Mouse (Mus musculus) MEL (cell line): ENCODE measurements around the gene 9430097D07Rik. TPM values are rescaled to one million over a fixed set of nuclear protein-coding genes. Genes with fewer than 3 reads are reported as not detected.

Experiments
- DNase-seq: peaks from one replicate; pipeline ENCODE4 v3.0.0; 2011; ENCODE audit warnings: low read depth, low spot score
- H3K27ac ChIP-seq: 2 replicates; pipeline ENCODE4 v1.5.1; 2012; ENCODE audit warnings: low read depth, mild to moderate bottlenecking, control low read depth, low read length, moderate library complexity; ENCODE audit not compliant: control insufficient read depth
- H3K27me3 ChIP-seq, 2 experiments: fragments of 150-350 bp in 1 of 2; sonication (generic) in 1 of 2; 2 replicates each; pipeline ENCODE4 v1.6.1; 2012; ENCODE audit warnings: low read length in 2 of 2, mild to moderate bottlenecking in 2 of 2, improper control_type of control experiment in 1 of 2, moderate library complexity in 1 of 2; ENCODE audit not compliant: insufficient read depth in 2 of 2, control insufficient read depth in 1 of 2
- H3K36me3 ChIP-seq, 2 experiments: 2 replicates each; pipeline ENCODE4 v1.6.1; 2012 to 2014; ENCODE audit warnings: low read length in 2 of 2, improper control_type of control experiment in 1 of 2, inconsistent platforms in 1 of 2, mild to moderate bottlenecking in 1 of 2; ENCODE audit not compliant: insufficient read depth in 2 of 2, control insufficient read depth in 1 of 2
- H3K4me1 ChIP-seq, 2 experiments: fragments of 150-350 bp in 1 of 2; sonication (generic) in 1 of 2; 2 replicates each; pipeline ENCODE4 v1.6.1; 2012; ENCODE audit warnings: low read length in 2 of 2, improper control_type of control experiment in 1 of 2, mild to moderate bottlenecking in 1 of 2; ENCODE audit not compliant: insufficient read depth in 2 of 2, control insufficient read depth in 1 of 2
- H3K4me3 ChIP-seq, 2 experiments: fragments of 150-350 bp in 1 of 2; sonication (generic) in 1 of 2; 2 replicates each; pipeline ENCODE4 v1.5.1; 2012; ENCODE audit warnings: low read depth in 2 of 2, low read length in 2 of 2, mild to moderate bottlenecking in 2 of 2, moderate library complexity in 2 of 2, control low read depth in 1 of 2, improper control_type of control experiment in 1 of 2; ENCODE audit not compliant: control insufficient read depth in 1 of 2, insufficient read depth in 1 of 2
- H3K79me2 ChIP-seq: 2 replicates; pipeline ENCODE4 v1.6.1; 2012; ENCODE audit warnings: mild to moderate bottlenecking, low read length, moderate library complexity; ENCODE audit not compliant: control insufficient read depth, poor library complexity, insufficient read depth
- H3K9ac ChIP-seq: 2 replicates; pipeline ENCODE4 v1.6.1; 2012; ENCODE audit warnings: low read depth, mild to moderate bottlenecking, control low read depth, low read length, moderate library complexity; ENCODE audit not compliant: control insufficient read depth, poor library complexity, severe bottlenecking
- H3K9me3 ChIP-seq: fragments of 150-350 bp; sonication (generic); replicated peaks from 2 replicates; pipeline ENCODE4 v1.6.1; 2012; ENCODE audit warnings: mild to moderate bottlenecking, low read length, improper control_type of control experiment, moderate library complexity; ENCODE audit not compliant: insufficient read depth
- CHD1 ChIP-seq: IDR thresholded peaks from 2 replicates; pipeline ENCODE4 v1.6.1; 2012; ENCODE audit warnings: low read depth, mild to moderate bottlenecking, inconsistent platforms, low read length, improper control_type of control experiment
- CHD2 ChIP-seq: IDR thresholded peaks from 2 replicates; pipeline ENCODE4 v1.6.1; 2011; ENCODE audit warnings: low read length, improper control_type of control experiment
- CTCF ChIP-seq, 3 experiments: IDR thresholded peaks in 2 of 3; conservative IDR thresholded peaks in 1 of 3; 2 replicates each; pipeline ENCODE4 v1.5.1; 2011 to 2012; ENCODE audit warnings: low read length in 3 of 3, low read depth in 2 of 3, mild to moderate bottlenecking in 2 of 3, improper control_type of control experiment in 1 of 3, inconsistent platforms in 1 of 3, mixed read lengths in 1 of 3, moderate library complexity in 1 of 3; ENCODE audit not compliant: control insufficient read depth in 1 of 3, insufficient read depth in 1 of 3, poor library complexity in 1 of 3, severe bottlenecking in 1 of 3
- E2F4 ChIP-seq: IDR thresholded peaks from 2 replicates; pipeline ENCODE4 v1.6.1; 2011; ENCODE audit warnings: low read depth, low read length, improper control_type of control experiment, borderline replicate concordance
- GATA1 ChIP-seq: IDR thresholded peaks from 2 replicates; pipeline ENCODE4 v1.6.1; 2011; ENCODE audit warnings: low read depth, low read length, improper control_type of control experiment
- HCFC1 ChIP-seq: IDR thresholded peaks from 2 replicates; pipeline ENCODE4 v1.6.1; 2012; ENCODE audit warnings: low read depth, mild to moderate bottlenecking, inconsistent platforms, low read length, improper control_type of control experiment, moderate library complexity
- JUND ChIP-seq: IDR thresholded peaks from 2 replicates; pipeline ENCODE4 v1.6.1; 2011; ENCODE audit warnings: low read depth, mild to moderate bottlenecking, improper control_type of control experiment, low read length
- KAT2A ChIP-seq: conservative IDR thresholded peaks from 2 replicates; pipeline ENCODE4 v1.6.1; 2012; ENCODE audit warnings: low read depth, low read length, improper control_type of control experiment, inconsistent platforms
- MAX ChIP-seq: IDR thresholded peaks from 2 replicates; pipeline ENCODE4 v1.6.1; 2011; ENCODE audit warnings: low read length, improper control_type of control experiment
- MAZ ChIP-seq: IDR thresholded peaks from 2 replicates; pipeline ENCODE4 v1.6.1; 2012; ENCODE audit warnings: low read depth, mild to moderate bottlenecking, inconsistent platforms, low read length, improper control_type of control experiment
- MYB ChIP-seq: IDR thresholded peaks from 2 replicates; pipeline ENCODE4 v1.6.1; 2011; ENCODE audit warnings: mild to moderate bottlenecking, low read depth, low read length, improper control_type of control experiment
- POLR2AphosphoS2 ChIP-seq: IDR thresholded peaks from 2 replicates; pipeline ENCODE4 v1.6.1; 2011; ENCODE audit warnings: low read length, improper control_type of control experiment
- POLR2AphosphoS5 ChIP-seq: IDR thresholded peaks from 2 replicates; pipeline ENCODE4 v1.6.1; 2012; ENCODE audit warnings: low read depth, borderline replicate concordance, mild to moderate bottlenecking, inconsistent platforms, low read length, moderate library complexity, mixed read lengths
- RAD21 ChIP-seq: IDR thresholded peaks from 2 replicates; pipeline ENCODE4 v1.6.1; 2011; ENCODE audit warnings: mild to moderate bottlenecking, low read depth, low read length, improper control_type of control experiment
- RCOR1 ChIP-seq: IDR thresholded peaks from 2 replicates; pipeline ENCODE4 v1.6.1; 2012; ENCODE audit warnings: low read depth, mild to moderate bottlenecking, inconsistent platforms, low read length, improper control_type of control experiment
- SIN3A ChIP-seq: IDR thresholded peaks from 2 replicates; pipeline ENCODE4 v1.6.1; 2012; ENCODE audit warnings: low read length, improper control_type of control experiment, inconsistent platforms
- SMC3 ChIP-seq: IDR thresholded peaks from 2 replicates; pipeline ENCODE4 v1.6.1; 2011; ENCODE audit warnings: low read depth, low read length, improper control_type of control experiment
- TBP ChIP-seq: IDR thresholded peaks from 2 replicates; pipeline ENCODE4 v1.8.0; 2011; ENCODE audit warnings: low read depth, low read length, improper control_type of control experiment
- USF1 ChIP-seq: IDR thresholded peaks from 2 replicates; pipeline ENCODE4 v1.6.1; 2014; ENCODE audit warnings: low read depth, mild to moderate bottlenecking, inconsistent platforms, low read length, improper control_type of control experiment, moderate library complexity
- ZC3H11A ChIP-seq: IDR thresholded peaks from 2 replicates; pipeline ENCODE4 v1.6.1; 2012; ENCODE audit warnings: low read depth, mild to moderate bottlenecking, inconsistent platforms, low read length, improper control_type of control experiment
- ZKSCAN1 ChIP-seq: IDR thresholded peaks from 2 replicates; pipeline ENCODE4 v1.6.1; 2012; ENCODE audit warnings: low read depth, mild to moderate bottlenecking, inconsistent platforms, low read length, improper control_type of control experiment, moderate library complexity
- ZMIZ1 ChIP-seq: IDR thresholded peaks from 2 replicates; pipeline ENCODE4 v1.6.1; 2012; ENCODE audit warnings: low read depth, mild to moderate bottlenecking, inconsistent platforms, low read length, improper control_type of control experiment, moderate library complexity
- ZNF384 ChIP-seq: IDR thresholded peaks from 2 replicates; pipeline ENCODE4 v1.6.1; 2012; ENCODE audit warnings: low read depth, mild to moderate bottlenecking, inconsistent platforms, low read length, improper control_type of control experiment
- polyA plus RNA-seq, 2 experiments: library from polyadenylated mRNA; stranded (reverse) in 1 of 2; unstranded in 1 of 2; fragments of >175 nt in 1 of 2; fragments of >200 nt in 1 of 2; gene quantifications; 2 replicates each; pipeline versions ENCODE4 v1.2.1 to v1.2.4; 2012; ENCODE audit warnings: low replicate concordance in 2 of 2, low read depth in 1 of 2; ENCODE audit not compliant: insufficient read length in 2 of 2, insufficient read depth in 1 of 2, missing spikeins in 1 of 2
- total RNA-seq: library from RNA; depleted of rRNA; stranded (reverse); fragments of 300-350 nt; gene quantifications from 2 replicates; pipeline ENCODE4 v1.2.3, GENCODE M21; 2012

Gene 9430097D07Rik
- total and polyA plus RNA-seq, 3 experiments: 0.11 to 0.12 TPM; not detected in 1

GRCm38 (mm10) chr2:32538461-32538860 lies 37.0 kb downstream of the 9430097D07Rik start:
- no peaks in the 10 kb centered on the region for H3K27me3 ChIP-seq
- TF ChIP-seq ZMIZ1 (no peak), POLR2AphosphoS2 (no peak), USF1 (no peak), POLR2AphosphoS5 (no peak), ZC3H11A (no peak), KAT2A (no peak), CTCF (IDR thresholded peaks at IDR 0.05 in 2 of 3, conservative IDR thresholded peaks at IDR 0.05 in 1 of 3; ENCODE audit: control insufficient read depth in 1 of 3, insufficient read depth in 1 of 3, low read depth in 2 of 3, low read length in 3 of 3, poor library complexity in 1 of 3, severe bottlenecking in 1 of 3) (no peak), TBP (no peak), RCOR1 (no peak), E2F4 (no peak), CHD2 (no peak)

GRCm38 (mm10) chr2:32537941-32538340 lies 37.5 kb downstream of the 9430097D07Rik start:
- H3K9ac ChIP-seq: no peak overlapping the region
- peaks cover 10 to 25% of the 10 kb centered on the region in 2 experiments for H3K4me1 ChIP-seq
- DNase-seq: no peak
- H3K36me3 ChIP-seq: peaks cover 0 to 15% of the 10 kb centered on the region in 2 experiments; a peak in 2 of 4 replicates
- no peaks in the 10 kb centered on the region for H3K9me3 ChIP-seq
- TF ChIP-seq CTCF (IDR thresholded peaks at IDR 0.05 in 2 of 3, conservative IDR thresholded peaks at IDR 0.05 in 1 of 3; ENCODE audit: control insufficient read depth in 1 of 3, insufficient read depth in 1 of 3, low read depth in 2 of 3, low read length in 3 of 3, poor library complexity in 1 of 3, severe bottlenecking in 1 of 3): no peak
- TF ChIP-seq JUND: no peak
- no peak for TF ChIP-seq CHD1
- TF ChIP-seq HCFC1: no peak
- TF ChIP-seq ZNF384: no peak
- no peak for TF ChIP-seq MAZ
- TF ChIP-seq GATA1: no peak
- no peak for TF ChIP-seq RAD21
- TF ChIP-seq SMC3: no peak
- TF ChIP-seq ZKSCAN1: no peak
- no peak for TF ChIP-seq E2F4
- TF ChIP-seq SIN3A: no peak
- TF ChIP-seq MYB: no peak
- no peak for TF ChIP-seq MAX
- H3K27me3 ChIP-seq: no peaks in the 10 kb centered on the region
- H3K79me2 ChIP-seq: no peaks in the 10 kb centered on the region; the same call in 1 of the 2 replicates
- no peak overlapping the region for H3K27ac ChIP-seq
- H3K4me3 ChIP-seq: no peak overlapping the region

More at GRCm38 (mm10) chr2:32538461-32538860, 37.0 kb downstream of the 9430097D07Rik start:
- no peak overlapping the region for H3K27ac ChIP-seq
- H3K79me2 ChIP-seq: no peaks in the 10 kb centered on the region; the same call in 1 of the 2 replicates
- H3K9ac ChIP-seq: no peak overlapping the region
- H3K4me3 ChIP-seq: no peak overlapping the region
- no peak for DNase-seq
- peaks cover 10 to 25% of the 10 kb centered on the region in 2 experiments for H3K4me1 ChIP-seq
- peaks cover 0 to 15% of the 10 kb centered on the region in 2 experiments; a peak in 2 of 4 replicates for H3K36me3 ChIP-seq
- no peaks in the 10 kb centered on the region for H3K9me3 ChIP-seq
